Mouse (Mus musculus): ENCODE results near the gene Dnah2. TPM values are rescaled to one million over a fixed set of nuclear protein-coding genes. Genes with fewer than 3 reads are reported as not detected.
A peak's percentile ranks its signal among the peaks of the same experiment; 100 is the strongest.

Gene Dnah2
- total and polyA plus RNA-seq, 3 experiments = under 0.01 to 0.03 TPM; not detected in 1

- TF ChIP-seq ETS1 (conservative IDR thresholded peaks at IDR 0.05; ENCODE audit: low read depth, low read length) = peak; percentile 99
- no peak for TF ChIP-seq GABPA (IDR thresholded peaks at IDR 0.05; ENCODE audit: insufficient replicate concordance, low read depth, low read length)
- peak; percentile 79 for TF ChIP-seq MEF2A (IDR thresholded peaks at IDR 0.05; ENCODE audit: borderline replicate concordance, low read depth, low read length)
- peak; percentile 92 for TF ChIP-seq MAX (IDR thresholded peaks at IDR 0.05; ENCODE audit: low read length)
- 0 out of 2 replicates have a peak, but pooled peaks have one; percentile 50 for TF ChIP-seq TBP (conservative IDR thresholded peaks at IDR 0.05; ENCODE audit: low read depth, low read length)
- peak; percentile 62; the same call in 1 of the 2 replicates for TF ChIP-seq ZMIZ1 (IDR thresholded peaks at IDR 0.05; ENCODE audit: low read depth, low read length)
- peak; percentile 97 for TF ChIP-seq IRF4 (IDR thresholded peaks at IDR 0.05; ENCODE audit: low read depth, low read length)
- TF ChIP-seq MAFK (IDR thresholded peaks at IDR 0.05; ENCODE audit: insufficient replicate concordance, low read length) = no peak
- TF ChIP-seq MAZ (IDR thresholded peaks at IDR 0.05; ENCODE audit: low read depth, low read length) = peak; percentile 100
Observed at GRCm38 (mm10) chr11:69409378-69410044, 139.4 kb downstream of the Dnah2 start (continued).

DNA sequence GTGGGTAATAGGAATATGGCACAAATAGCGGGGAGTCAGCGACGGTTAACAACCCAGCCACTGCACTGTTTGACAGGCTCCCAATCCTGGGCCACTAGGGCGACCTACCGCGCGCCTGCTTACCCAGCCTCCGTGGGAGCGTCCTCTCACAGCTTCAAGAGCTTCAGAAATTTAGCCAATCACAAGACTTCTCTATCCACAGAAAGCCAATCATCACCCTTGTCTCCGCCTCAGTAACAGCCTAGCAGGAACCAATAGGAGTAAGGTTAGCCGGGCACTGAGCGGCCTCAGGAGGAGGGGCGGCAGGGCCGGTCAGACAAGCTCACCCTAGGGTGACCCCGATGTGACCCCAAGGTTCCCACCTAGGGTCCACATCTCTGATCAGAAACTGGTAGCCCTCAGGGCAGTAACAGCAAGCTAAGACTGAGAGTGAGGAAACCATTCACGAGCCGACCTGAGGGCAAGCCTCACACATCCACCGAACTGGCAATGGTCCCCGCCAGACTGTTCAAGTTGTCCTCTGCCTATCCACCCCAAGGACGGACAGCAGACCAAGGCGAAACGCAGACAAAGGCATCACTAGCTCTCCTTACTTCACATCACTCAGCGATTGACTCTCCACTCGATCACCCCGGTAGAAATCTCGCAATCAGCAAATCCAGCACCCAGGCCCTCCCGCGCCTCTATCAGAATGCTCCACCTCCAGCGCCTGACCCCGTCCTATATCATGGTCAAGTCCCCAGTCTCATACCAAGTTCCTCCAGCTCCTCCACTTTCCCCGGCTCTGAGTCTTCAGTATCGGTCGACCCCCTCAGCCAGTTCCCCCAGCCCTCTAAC lies 140.2 kb downstream of the Dnah2 start:
- peaks cover 37 to 43% of the 10 kb centered on the region in 2 experiments for H3K36me3 ChIP-seq (replicated peaks in 1 of 2; ENCODE audit: control insufficient read depth in 1 of 2, insufficient read depth in 1 of 2, low read length in 1 of 2)

DNA sequence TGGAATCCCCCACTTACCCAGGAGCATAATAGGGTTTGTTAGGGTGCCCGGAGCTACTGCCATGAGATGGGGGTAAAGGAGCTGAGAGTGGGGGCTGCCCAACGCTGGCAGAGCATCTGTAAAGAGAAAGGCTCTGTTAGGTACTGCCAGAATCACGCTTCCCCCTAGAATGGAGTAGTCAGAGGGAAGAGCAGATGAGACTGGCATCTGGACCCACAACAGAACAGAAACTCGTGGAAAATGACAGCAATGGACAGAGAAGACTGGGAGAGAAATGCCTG lies 141.2 kb downstream of the Dnah2 start:
- no peak overlapping the region for H3K4me3 ChIP-seq (replicated peaks in 1 of 3; ENCODE audit: low read depth in 2 of 3, low read length in 2 of 3, poor library complexity in 1 of 3)
- peaks cover 3% of the 10 kb centered on the region for H3K27me3 ChIP-seq (replicated peaks)
- peaks cover 13 to 27% of the 10 kb centered on the region in 2 experiments for H3K4me1 ChIP-seq (ENCODE audit: control insufficient read depth in 1 of 2, insufficient read depth in 2 of 2)
- no peak overlapping the region for H3K27ac ChIP-seq (ENCODE audit: insufficient read depth, low read depth)
- in situ Hi-C loops (cut with MboI; ENCODE audit: low pct_ligation_motif_present, low pct_unique_long_range_greater_than_20kb, low sequenced_read_pairs) (loop anchor here (10.0 kb wide), 1 partner anchor 117 kb away; no protein-coding TSS in a partner anchor), dilution Hi-C loops (cut with MboI; ENCODE audit: extremely low pct_ligation_motif_present, extremely low pct_unique_long_range_greater_than_20kb, low sequenced_read_pairs) (no loop called here)
- H3K9me3 ChIP-seq (replicated peaks; ENCODE audit: low read length) = no peaks in the 10 kb centered on the region
- TF ChIP-seq RAD21 (IDR thresholded peaks at IDR 0.05; ENCODE audit: low read depth, low read length) = no peak
- TF ChIP-seq MXI1 (IDR thresholded peaks at IDR 0.05; ENCODE audit: low read depth, low read length) = no peak
- TF ChIP-seq E2F4 (IDR thresholded peaks at IDR 0.05; ENCODE audit: insufficient replicate concordance, low read depth, low read length) = no peak
- no peak for TF ChIP-seq MAFK (IDR thresholded peaks at IDR 0.05; ENCODE audit: insufficient replicate concordance, low read length)
- TF ChIP-seq RCOR1 (conservative IDR thresholded peaks at IDR 0.05; ENCODE audit: low read depth, low read length) = no peak
- TF ChIP-seq JUN (IDR thresholded peaks at IDR 0.05; ENCODE audit: insufficient read depth, low read depth, low read length) = no peak
- no peak for TF ChIP-seq POLR2AphosphoS2 (IDR thresholded peaks at IDR 0.05; ENCODE audit: low read depth, low read length)
- no peak for TF ChIP-seq MAZ (IDR thresholded peaks at IDR 0.05; ENCODE audit: low read depth, low read length)
- no peak for TF ChIP-seq ZNF384 (IDR thresholded peaks at IDR 0.05; ENCODE audit: low read depth, low read length)
- peaks cover 43 to 49% of the 10 kb centered on the region in 2 experiments for H3K36me3 ChIP-seq (replicated peaks in 1 of 2; ENCODE audit: control insufficient read depth in 1 of 2, insufficient read depth in 1 of 2, low read length in 1 of 2)
- no peak for DNase-seq (ENCODE audit: extremely low read depth)
- peaks cover 7% of the 10 kb centered on the region; the same call in 1 of the 2 replicates for H3K79me2 ChIP-seq (replicated peaks; ENCODE audit: control insufficient read depth, extremely low read depth, insufficient read depth, poor library complexity, severe bottlenecking)
- H3K9ac ChIP-seq (ENCODE audit: insufficient read depth, low read depth) = no peak overlapping the region
- H3K4me2 ChIP-seq (ENCODE audit: insufficient read depth, low read depth, poor library complexity, severe bottlenecking) = no peak overlapping the region

More for the DNA sequence above, 140.2 kb downstream of the Dnah2 start:
- peak overlapping the region; percentile 56 to 70 (median 67) for H3K4me3 ChIP-seq (replicated peaks in 1 of 3; ENCODE audit: low read depth in 2 of 3, low read length in 2 of 3, poor library complexity in 1 of 3)
- H3K4me2 ChIP-seq (ENCODE audit: insufficient read depth, low read depth, poor library complexity, severe bottlenecking) = peak overlapping the region; percentile 78
- peaks cover 7% of the 10 kb centered on the region for H3K27me3 ChIP-seq (replicated peaks)
- peak overlapping the region; percentile 67 for H3K9ac ChIP-seq (ENCODE audit: insufficient read depth, low read depth)
- dilution Hi-C loops (cut with MboI; ENCODE audit: extremely low pct_ligation_motif_present, extremely low pct_unique_long_range_greater_than_20kb, low sequenced_read_pairs) = no loop called here
- H3K4me1 ChIP-seq (ENCODE audit: control insufficient read depth in 1 of 2, insufficient read depth in 2 of 2) = peaks cover 24 to 38% of the 10 kb centered on the region in 2 experiments
- H3K79me2 ChIP-seq (replicated peaks; ENCODE audit: control insufficient read depth, extremely low read depth, insufficient read depth, poor library complexity, severe bottlenecking) = peaks cover 7% of the 10 kb centered on the region; the same call in 1 of the 2 replicates
- in situ Hi-C loops (cut with MboI; ENCODE audit: low pct_ligation_motif_present, low pct_unique_long_range_greater_than_20kb, low sequenced_read_pairs) = loop anchor here (10.0 kb wide), 1 partner anchor 116 kb away; no protein-coding TSS in a partner anchor
- no peaks in the 10 kb centered on the region for H3K9me3 ChIP-seq (replicated peaks; ENCODE audit: low read length)
- H3K27ac ChIP-seq (ENCODE audit: insufficient read depth, low read depth) = peak overlapping the region; percentile 88
- TF ChIP-seq CHD2 (IDR thresholded peaks at IDR 0.05; ENCODE audit: low read length) (no peak; the same call in none of the 2 replicates), ZNF384 (IDR thresholded peaks at IDR 0.05; ENCODE audit: low read depth, low read length) (no peak), ZKSCAN1 (IDR thresholded peaks at IDR 0.05; ENCODE audit: borderline replicate concordance, low read depth, low read length) (no peak), TBP (conservative IDR thresholded peaks at IDR 0.05; ENCODE audit: low read depth, low read length) (0 out of 2 replicates have a peak, but pooled peaks have one; percentile 57), NRF1 (IDR thresholded peaks at IDR 0.05; ENCODE audit: low read depth, low read length) (peak; percentile 59), PAX5 (IDR thresholded peaks at IDR 0.05; ENCODE audit: low read length) (no peak), MYC (IDR thresholded peaks at IDR 0.05; ENCODE audit: low read depth, low read length) (no peak; the same call in 1 of the 2 replicates), POLR2AphosphoS2 (IDR thresholded peaks at IDR 0.05; ENCODE audit: low read depth, low read length) (0 out of 2 replicates have a peak, but pooled peaks have one; percentile 25), MEF2A (IDR thresholded peaks at IDR 0.05; ENCODE audit: borderline replicate concordance, low read depth, low read length) (no peak), NELFE (IDR thresholded peaks at IDR 0.05; ENCODE audit: low read depth, low read length) (peak; percentile 74), POLR2A (IDR thresholded peaks at IDR 0.05; ENCODE audit: low read depth, low read length) (peak; percentile 72), TCF12 (IDR thresholded peaks at IDR 0.05; ENCODE audit: low read depth, low read length) (peak; percentile 54)
- DNase-seq (ENCODE audit: extremely low read depth) = peak; percentile 98
